Mouse (Mus musculus) megakaryocyte, embryonic 14.5 days (primary cell): Measurements from ENCODE around the gene Tgfbr2.

ENCODE experiments used
- FLI1 ChIP-seq: IDR thresholded peaks from 2 replicates; pipeline ENCODE4 v1.6.1; 2012; ENCODE audit warnings: low read length, inconsistent platforms, mixed read lengths
- GATA1 ChIP-seq: IDR thresholded peaks from 3 replicates; pipeline ENCODE4 v1.6.1; 2012; ENCODE audit warnings: mixed read lengths, low read length, inconsistent platforms, borderline replicate concordance

DNA sequence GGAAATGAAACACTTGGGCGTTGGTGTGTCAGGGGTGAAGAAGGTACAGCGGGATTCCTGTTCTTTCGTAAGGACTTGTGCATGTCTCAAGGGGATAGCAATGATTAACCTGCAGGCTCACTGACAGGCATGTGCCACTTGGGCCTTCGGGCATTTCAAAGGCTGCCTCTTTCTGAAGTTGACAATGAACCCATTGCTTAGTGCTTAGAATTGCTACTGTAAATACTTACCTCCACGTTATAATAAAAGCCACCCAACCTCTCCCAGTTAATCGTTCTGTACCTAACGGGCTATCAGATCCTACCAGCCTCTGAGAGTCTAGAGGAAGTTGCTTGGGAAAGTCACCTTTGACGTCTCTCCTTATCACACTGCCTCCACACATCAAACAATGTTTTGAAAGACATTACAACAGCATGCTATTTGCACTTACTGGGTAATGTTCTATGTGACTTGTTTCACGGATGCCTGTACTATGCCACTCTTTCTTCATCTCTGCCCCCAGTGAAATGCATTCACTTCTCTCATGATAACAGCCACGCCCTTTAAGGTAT is 12.1 kb upstream of the Tgfbr2 start:
- no peak for TF ChIP-seq GATA1
- TF ChIP-seq FLI1, result no peak
